Mouse (Mus musculus): ENCODE results near the gene Esp36. TPM values are rescaled to one million over a fixed set of nuclear protein-coding genes. Genes with fewer than 3 reads are reported as not detected.

Gene Esp36
- polyA plus RNA-seq (2015; fragmentation: Nextera tagmentation; extraction: Ambion mirVana) = not detected in 2 replicates

GRCm38 (mm10) chr17:38420085-38420484, at the start of gene Esp36:
Gene Esp36 (minus strand): TSS chr17:38420185.

Other genes starting within 250 kb of the Esp36 start
- gene Olfr134, start 248.8 kb downstream of the Esp36 start, polyA plus RNA-seq (2015; fragmentation: Nextera tagmentation; extraction: Ambion mirVana) = not detected in 2 replicates
- not detected in 2 replicates for gene Olfr135, start 215.8 kb downstream of the Esp36 start, polyA plus RNA-seq (2015; fragmentation: Nextera tagmentation; extraction: Ambion mirVana)
- not detected in 2 replicates for gene Olfr138, start 159.2 kb downstream of the Esp36 start, polyA plus RNA-seq (2015; fragmentation: Nextera tagmentation; extraction: Ambion mirVana)
- gene Olfr137, start 112.6 kb downstream of the Esp36 start, polyA plus RNA-seq (2015; fragmentation: Nextera tagmentation; extraction: Ambion mirVana) = not detected in 2 replicates
- not detected in 2 replicates for gene Olfr136, start 90.4 kb downstream of the Esp36 start, polyA plus RNA-seq (2015; fragmentation: Nextera tagmentation; extraction: Ambion mirVana)
- gene Esp34, start 134.0 kb upstream of the Esp36 start, polyA plus RNA-seq (2015; fragmentation: Nextera tagmentation; extraction: Ambion mirVana) = not detected in 2 replicates
- gene Esp31, start 219.3 kb upstream of the Esp36 start, polyA plus RNA-seq (2015; fragmentation: Nextera tagmentation; extraction: Ambion mirVana) = not detected in 2 replicates

Measured in spleen, postnatal 0 days (tissue).